Mouse (Mus musculus) retina, postnatal 7 days (tissue): Measurements from ENCODE around the gene Cfl1.

Experiments used
- DNase-seq: peaks from one replicate; pipeline ENCODE4 v3.0.0-alpha.2; 2012; ENCODE audit warnings: low read depth, low spot score

Gene Cfl1

GRCm38 (mm10) chr19:5490313-5490897 is at the start of gene Cfl1:
Gene Cfl1, plus strand, starts transcription at chr19:5490455.
- DNase-seq = peak; percentile 88

- DNase-seq = no peak
Observed at GRCm38 (mm10) chr19:5444371-5444908, 45.8 kb upstream of the Cfl1 start.

DNA sequence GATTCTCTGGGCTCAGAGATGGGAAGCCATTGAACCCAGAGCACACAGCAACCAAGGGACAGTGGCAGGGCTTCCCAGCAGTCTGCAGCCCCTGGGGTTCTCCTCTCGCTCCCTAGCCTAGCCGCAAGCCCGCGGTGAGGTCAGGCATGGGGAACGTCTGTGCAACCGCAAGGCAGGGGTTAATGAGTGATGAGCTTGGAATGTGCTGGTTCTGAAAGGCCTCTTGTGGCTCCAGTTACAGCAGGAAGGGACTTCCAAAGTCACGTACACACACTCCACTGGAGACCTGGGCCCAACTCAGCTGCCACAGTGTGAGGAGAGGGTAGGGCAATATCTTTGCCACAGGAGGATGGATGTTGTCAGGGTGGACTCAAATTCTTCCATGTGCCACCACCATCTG is 45.3 kb upstream of the Cfl1 start:
- DNase-seq = no peak

- no peak for DNase-seq
Observed at GRCm38 (mm10) chr19:5445747-5446146, 44.5 kb upstream of the Cfl1 start.

- DNase-seq = no peak
Observed at GRCm38 (mm10) chr19:5447515-5448353, 42.5 kb upstream of the Cfl1 start, which contains the start of gene Fosl1. Gene Fosl1, plus strand, starts transcription at chr19:5447547.

GRCm38 (mm10) chr19:5448354-5449150 is 41.7 kb upstream of the Cfl1 start:
- no peak for DNase-seq

DNA sequence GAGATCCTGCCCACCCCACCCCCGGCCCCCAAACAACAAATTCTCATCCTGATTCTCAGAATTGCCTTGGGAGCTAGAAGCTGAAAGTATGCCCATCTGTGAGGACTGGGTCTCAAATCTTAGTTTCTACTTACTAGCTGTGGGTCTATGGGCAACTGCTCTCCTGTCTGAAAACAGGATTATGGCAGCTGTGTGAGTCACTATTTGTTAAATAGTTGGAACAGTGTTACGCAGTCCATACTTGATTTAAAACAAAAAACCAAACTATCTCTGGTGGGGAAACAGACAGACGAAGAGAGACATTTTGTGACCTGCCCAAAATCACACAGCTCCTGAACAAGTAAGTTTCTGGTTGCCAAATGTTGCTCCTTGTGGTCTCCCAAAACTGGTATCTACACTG is 40.6 kb upstream of the Cfl1 start:
- DNase-seq = no peak

GRCm38 (mm10) chr19:5451766-5452165 is 38.5 kb upstream of the Cfl1 start:
- DNase-seq = no peak

GRCm38 (mm10) chr19:5455037-5455436 is 35.2 kb upstream of the Cfl1 start:
- DNase-seq = no peak

- no peak for DNase-seq
Observed at GRCm38 (mm10) chr19:5455568-5455967, 34.7 kb upstream of the Cfl1 start.

GRCm38 (mm10) chr19:5456241-5456921 is 33.9 kb upstream of the Cfl1 start:
- no peak for DNase-seq

DNA sequence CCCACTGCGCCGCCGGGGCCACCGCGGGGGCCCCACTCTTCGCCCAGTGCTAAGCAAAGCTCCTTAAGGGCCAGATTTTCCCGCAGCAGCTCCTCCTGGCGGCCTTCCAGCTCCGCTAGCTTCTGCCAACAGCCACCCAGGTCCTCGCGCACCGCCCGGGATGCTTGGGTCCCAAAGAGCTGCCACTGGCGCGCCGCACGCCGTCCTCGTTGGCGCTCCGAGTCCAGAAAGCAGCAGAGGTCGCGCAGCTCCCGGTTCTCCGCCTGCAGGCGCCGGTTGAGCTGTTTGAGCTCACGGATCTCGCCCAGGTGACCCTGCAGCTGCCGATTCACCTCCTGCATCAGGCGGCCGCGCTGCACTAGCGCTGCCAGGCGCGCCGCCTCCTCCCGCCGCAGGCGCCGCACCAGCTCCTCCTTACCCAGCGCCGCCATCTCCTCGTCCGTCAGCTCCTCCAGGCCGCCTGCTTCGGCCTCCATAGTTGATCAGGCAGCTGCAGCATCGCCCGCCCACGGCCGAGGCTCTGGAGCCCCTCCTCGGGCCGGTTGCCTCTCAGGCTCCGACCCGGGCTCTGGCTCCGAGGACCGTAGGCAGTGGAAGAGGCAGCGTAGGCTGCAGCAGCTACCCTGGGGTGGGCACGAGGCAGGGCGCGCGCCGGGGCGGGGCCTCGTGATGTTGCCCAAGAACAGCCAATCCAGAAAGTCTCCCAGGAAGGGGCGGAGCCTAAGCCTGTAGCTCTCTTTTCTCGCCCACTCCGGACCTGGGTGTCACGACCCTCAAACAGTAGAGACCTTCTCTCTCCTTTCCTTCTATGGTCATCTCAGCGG is 33.1 kb upstream of the Cfl1 start:
- peak; percentile 87 for DNase-seq

- DNase-seq = no peak
Observed at GRCm38 (mm10) chr19:5457746-5458442, 32.4 kb upstream of the Cfl1 start, which contains the start of gene Ccdc85b. Gene Ccdc85b, minus strand, starts transcription at chr19:5457894.

DNA sequence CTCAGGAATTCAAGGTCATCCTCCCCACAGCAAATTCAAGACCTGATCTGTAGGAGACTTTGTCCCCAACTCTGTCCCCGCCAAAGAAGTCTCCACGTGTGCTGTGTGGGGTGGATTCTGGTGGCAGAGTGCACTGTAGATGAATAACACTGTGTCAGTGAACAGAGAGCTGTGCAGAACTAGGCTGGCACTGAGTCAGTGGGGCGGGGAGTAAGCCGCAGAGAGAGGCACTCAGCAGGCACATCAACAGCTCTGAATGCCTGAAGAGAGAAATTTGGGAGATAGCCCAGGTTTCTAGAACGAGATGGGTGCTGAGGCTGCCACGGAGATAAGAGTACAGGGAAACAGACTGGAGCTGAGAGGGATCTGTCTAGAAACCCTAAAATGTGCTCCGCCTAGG is 31.2 kb upstream of the Cfl1 start:
- no peak for DNase-seq

GRCm38 (mm10) chr19:5459896-5460295 is 30.4 kb upstream of the Cfl1 start:
- DNase-seq = no peak

DNA sequence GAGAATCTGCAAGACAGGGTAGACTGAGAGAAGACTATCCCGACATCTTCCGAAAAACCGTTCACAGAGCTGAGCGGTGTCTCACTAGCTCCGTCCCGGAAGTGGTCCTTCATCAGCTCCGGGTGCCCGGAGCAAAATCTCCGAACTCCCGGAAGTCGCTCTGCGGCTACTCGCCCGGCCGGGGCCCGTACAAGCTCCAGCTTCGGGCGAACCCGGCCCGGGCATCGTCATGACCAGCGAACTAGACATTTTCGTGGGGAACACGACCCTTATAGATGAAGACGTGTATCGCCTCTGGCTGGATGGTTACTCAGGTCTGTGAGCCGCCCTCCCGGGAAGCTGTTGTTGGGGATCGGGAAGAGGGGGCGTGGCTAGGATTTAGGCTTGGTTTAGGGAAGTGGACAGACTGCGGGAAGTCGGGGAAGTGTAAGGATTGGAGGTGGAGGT is 29.8 kb upstream of the Cfl1 start, which contains the start of gene Fibp:
Gene Fibp, plus strand, starts transcription at position 151 of the 447 bp plus-strand sequence.
- peak; percentile 82 for DNase-seq

GRCm38 (mm10) chr19:5461411-5461810 is 28.8 kb upstream of the Cfl1 start:
- DNase-seq = no peak

DNA sequence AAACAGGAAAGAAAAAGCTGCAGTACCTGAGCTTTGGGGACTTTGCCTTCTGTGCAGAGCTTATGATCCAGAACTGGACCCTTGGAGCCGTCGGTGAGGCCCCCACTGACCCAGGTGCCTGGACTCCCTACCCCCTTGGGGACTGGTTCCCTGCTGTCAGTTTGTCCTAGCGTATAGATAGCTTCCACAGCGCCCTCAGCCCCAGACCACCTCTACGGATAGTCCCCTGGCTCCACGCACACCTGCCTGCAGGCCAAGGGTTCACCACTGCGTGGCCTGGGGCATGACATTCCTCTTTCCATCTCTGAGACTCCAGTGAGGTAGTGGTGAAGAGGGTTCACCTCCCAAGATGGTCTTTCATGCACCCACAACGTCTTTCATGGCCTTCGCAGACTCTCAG is 27.0 kb upstream of the Cfl1 start:
- DNase-seq = no peak

- no peak for DNase-seq
Observed at GRCm38 (mm10) chr19:5463791-5464562, 26.3 kb upstream of the Cfl1 start.
